In genomic region chr7:142588282-142588941, GRCm38 (mm10) we compare ENCODE assay signal across 12 mouse cellular contexts. TPM values are rescaled to one million over a fixed set of nuclear protein-coding genes. Genes with fewer than 3 reads are reported as not detected.
DNase-seq lines count a peak whose midpoint lies in the region; ATAC-seq lines count a peak whose summit lies in the region.
"Had no signal": no experiment of that assay in that cellular context is flagged by ENCODE, and none has a peak within 500 bp of the region (broad histone marks: within the 10 kb centered on the region; RNA-seq: fewer than 3 reads in every experiment).

No protein-coding gene starts in this region.

- no peaks in the 10 kb centered on the region for H3K9me3 ChIP-seq in limb, embryonic 12.5 days
- H3K9me3 ChIP-seq: hindbrain, embryonic 13.5 days had no signal

- no peak overlapping the region for H3K9ac ChIP-seq in limb, embryonic 12.5 days (replicated peaks)
- H3K9ac ChIP-seq: hindbrain, embryonic 13.5 days; liver, embryonic 14.5 days had no signal

- WGBS in limb, embryonic 12.5 days = 64% methylated on average over 9 of the region's 9 CpGs

- H3K4me2 ChIP-seq in limb, embryonic 12.5 days = no peak overlapping the region
- H3K4me2 ChIP-seq: hindbrain, embryonic 13.5 days had no signal

- H3K4me1 ChIP-seq in limb, embryonic 12.5 days (replicated peaks) = peaks cover 39% of the 10 kb centered on the region
- H3K4me1 ChIP-seq: hindbrain, embryonic 13.5 days had no signal

- no peaks in the 10 kb centered on the region for H3K36me3 ChIP-seq in limb, embryonic 12.5 days
- H3K36me3 ChIP-seq: hindbrain, embryonic 13.5 days had no signal

- H3K4me3 ChIP-seq in limb, embryonic 12.5 days (replicated peaks) = no peak overlapping the region
- H3K4me3 ChIP-seq: hindbrain, embryonic 13.5 days had no signal

- H3K27ac ChIP-seq in limb, embryonic 12.5 days = 0 out of 2 replicates have a peak overlapping the region, but pooled peaks have one; percentile 7
- H3K27ac ChIP-seq: hindbrain, embryonic 13.5 days; liver, embryonic 14.5 days had no signal

- H3K27me3 ChIP-seq in limb, embryonic 12.5 days = no peaks in the 10 kb centered on the region
- H3K27me3 ChIP-seq: hindbrain, embryonic 13.5 days had no signal

- DNase-seq in heart, postnatal 4 days = peak; percentile 35
- DNase-seq in heart, adult 18-20 months = no peak
- peak; percentile 43 for DNase-seq in right cerebral cortex, adult 18-20 months
- DNase-seq in right cerebral cortex, postnatal 4 days = no peak
- no peak for DNase-seq in c-Kit-positive CD71-positive TER-119-positive erythroid progenitor cells, embryonic 14.5 days (ENCODE audit: low spot score)
- no peak for DNase-seq in ovary, postnatal 10 days (ENCODE audit: low spot score)
- DNase-seq: kidney, postnatal 14 days; retina, postnatal 1 day had no signal

- ATAC-seq in limb, embryonic 12.5 days (ENCODE audit: insufficient number of reproducible peaks, insufficient read depth, low FRiP score, low TSS enrichment, low read depth) = no peak
- ATAC-seq: forebrain, embryonic 14.5 days had no signal

RNA-seq across cellular contexts. Expression of gene Mrpl23, which starts 55.9 kb away (rescaled TPM):
- 1 to 10 TPM; 3.7 to 6.4 TPM for total RNA-seq in heart, postnatal 4 days (2021)
- total RNA-seq in heart, adult 18-20 months (2021) = 10 to 100 TPM; 12.2 to 29.0 TPM
- 29.4 and 33.3 TPM in 2 replicates for polyA plus RNA-seq in limb, embryonic 12.5 days (2016; fragmentation: Nextera tagmentation; extraction: Ambion mirVana)

Comparison
In these comparisons a context has a peak if more than half of its experiments do, and no peak if none do; other contexts are left out.
1. DNase-seq: peak in heart, postnatal 4 days (single experiment) and right cerebral cortex, adult 18-20 months (single experiment); none in heart, adult 18-20 months (0 of 2), right cerebral cortex, postnatal 4 days (single experiment), c-Kit-positive CD71-positive TER-119-positive erythroid progenitor cells, embryonic 14.5 days (single experiment) and ovary, postnatal 10 days (single experiment).